Mouse (Mus musculus) thymus, postnatal 10 days (tissue): Measurements from ENCODE around the gene Arl15.

Experiments
- DNase-seq, 2 experiments: peaks; one replicate each; pipeline ENCODE4 v3.0.0; 2021; ENCODE audit warnings: low spot score in 2 of 2

Arl15 gene

DNA sequence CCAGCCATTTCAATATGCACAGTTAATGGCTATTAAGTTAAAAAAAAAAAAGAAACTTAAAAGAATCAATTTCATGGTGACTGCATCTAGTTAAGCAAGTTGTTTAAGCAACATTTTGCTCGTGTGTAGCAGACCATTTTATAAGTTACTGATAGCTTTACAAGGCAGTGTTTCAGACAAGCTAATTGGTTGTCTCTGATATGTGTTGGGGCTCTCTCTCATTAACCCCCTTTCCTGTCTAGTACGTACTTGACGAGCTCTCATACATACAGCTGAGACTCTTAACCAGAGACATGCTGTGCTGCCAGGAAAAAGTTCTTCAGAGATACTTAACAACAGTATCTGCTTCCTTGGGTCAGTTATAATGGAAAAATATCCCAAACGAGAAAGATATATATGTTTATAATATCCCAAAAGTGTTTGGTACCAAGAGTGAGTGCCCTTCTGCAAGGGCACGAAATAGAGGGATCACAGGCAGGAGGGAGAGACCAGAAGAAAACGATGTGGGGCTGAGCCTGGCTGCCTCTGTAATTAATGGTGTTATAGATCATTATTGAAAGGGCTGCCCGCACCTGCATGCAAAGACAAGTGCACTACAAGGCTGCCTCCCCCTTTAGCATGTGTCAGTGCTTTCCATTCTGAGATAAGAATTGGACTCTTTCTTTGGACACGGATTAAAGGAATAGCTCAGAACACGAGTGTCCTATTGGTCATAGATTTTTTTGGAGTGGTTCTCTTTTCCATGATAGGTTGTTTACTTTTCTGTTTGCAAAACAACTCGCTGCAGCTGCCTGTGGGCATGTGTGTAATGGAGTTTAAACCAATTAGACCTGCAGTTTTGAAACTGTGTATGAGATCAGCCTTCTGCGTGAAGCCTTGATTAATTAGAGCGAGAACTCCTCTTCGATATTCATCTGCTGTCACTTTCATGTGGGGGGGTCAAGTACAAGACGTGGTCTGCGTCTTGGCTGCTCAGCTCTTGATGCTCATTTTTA, 350.0 kb downstream of the Arl15 start:
- DNase-seq: no peak

DNA sequence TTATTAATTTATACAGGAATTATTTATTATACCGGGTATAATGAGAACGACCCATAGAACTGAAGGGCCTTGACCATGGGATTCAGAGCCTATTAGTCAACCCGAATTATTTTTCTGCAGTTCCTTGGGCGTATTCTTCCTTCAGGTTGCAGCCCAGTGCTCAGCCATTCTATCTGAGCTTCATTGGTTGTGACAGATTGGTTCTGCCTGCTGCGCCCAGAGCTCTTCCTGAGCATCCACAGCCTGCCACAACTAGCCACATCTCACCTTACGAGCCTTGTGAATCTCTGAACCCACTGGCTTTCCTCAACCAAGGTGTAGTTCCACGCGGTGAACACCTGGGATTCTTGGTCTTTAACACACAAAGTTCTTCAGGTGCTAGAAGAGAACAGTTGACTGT, 350.9 kb downstream of the Arl15 start:
- no peak for DNase-seq

DNA sequence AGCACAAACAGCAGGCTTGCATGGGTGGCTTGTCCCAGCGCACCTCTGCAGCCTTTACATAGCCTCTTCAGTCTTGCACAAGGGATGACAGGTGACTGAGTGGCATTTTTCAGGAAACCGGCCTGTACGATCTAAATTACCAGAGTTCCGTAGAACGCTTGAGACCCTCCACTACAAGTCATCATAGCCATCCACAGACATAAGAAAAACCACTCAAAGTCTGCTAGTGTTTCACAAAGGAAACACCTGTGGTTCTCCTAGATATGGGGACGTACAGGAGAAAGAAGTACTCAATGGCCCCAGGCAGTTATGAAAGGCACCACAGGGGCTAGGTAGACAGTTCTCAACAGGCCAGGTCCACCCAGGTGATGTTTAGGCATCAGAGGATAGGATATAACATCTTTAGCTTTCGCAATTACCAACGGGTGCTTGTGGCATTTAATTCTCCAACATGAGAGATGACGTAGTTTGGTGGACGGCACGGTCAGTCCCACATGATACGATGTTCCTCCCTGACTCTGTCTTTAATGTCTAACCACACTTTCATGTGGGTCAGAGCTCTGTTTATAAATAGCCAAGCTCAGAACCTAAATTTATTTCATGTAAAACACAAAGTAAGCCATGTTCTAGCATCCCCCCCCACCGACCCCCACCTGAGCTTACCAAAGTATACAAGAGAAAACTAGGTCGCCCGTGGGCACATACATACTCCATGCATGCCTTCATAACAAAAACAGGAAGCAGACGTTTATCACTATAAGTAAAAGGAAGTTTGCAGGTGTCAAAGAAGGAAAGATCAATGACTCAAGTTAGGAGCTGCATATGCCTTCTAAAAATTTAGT, 356.8 kb downstream of the Arl15 start:
- DNase-seq: peak; percentile 50 to 53

DNA sequence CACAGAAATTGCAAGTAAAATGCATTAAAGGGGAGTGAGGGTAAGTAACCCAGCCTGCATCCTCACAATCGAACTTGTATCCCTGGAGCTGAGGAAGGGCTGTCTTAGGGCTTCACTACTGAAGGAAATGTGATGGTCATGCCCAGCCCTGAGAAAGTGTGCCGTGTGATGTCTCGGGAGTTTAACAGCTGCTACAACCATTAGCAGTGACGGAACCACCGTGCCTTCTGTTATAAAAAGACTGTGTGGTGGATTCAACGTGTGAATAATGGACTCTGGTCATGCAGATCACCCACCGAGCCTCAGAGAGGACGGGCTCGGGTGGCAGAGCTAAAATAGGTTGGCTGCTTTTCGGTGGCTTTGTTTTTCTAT, 357.4 kb downstream of the Arl15 start:
- DNase-seq: peak; percentile 15 to 22

DNA sequence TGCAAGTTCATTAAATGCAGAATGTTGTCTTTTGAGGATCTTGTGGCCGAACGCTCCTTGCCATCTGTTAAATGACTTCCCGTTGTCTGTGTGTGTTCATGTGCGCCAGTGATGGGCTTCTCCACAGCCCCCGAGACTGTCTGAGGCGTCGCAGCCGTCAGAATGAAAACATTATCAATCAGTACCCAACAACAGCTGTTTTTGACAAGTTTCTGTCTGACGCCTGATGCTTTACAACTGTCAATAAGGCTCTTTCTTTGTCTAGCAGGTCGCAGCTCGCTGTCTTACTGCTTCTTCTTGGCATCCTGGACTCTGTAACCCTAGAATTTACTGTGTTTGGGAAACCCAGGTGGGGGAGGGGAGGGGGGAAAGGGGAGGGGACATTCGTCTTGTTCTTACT, 362.4 kb downstream of the Arl15 start:
- peak; percentile 27 to 48 for DNase-seq

DNA sequence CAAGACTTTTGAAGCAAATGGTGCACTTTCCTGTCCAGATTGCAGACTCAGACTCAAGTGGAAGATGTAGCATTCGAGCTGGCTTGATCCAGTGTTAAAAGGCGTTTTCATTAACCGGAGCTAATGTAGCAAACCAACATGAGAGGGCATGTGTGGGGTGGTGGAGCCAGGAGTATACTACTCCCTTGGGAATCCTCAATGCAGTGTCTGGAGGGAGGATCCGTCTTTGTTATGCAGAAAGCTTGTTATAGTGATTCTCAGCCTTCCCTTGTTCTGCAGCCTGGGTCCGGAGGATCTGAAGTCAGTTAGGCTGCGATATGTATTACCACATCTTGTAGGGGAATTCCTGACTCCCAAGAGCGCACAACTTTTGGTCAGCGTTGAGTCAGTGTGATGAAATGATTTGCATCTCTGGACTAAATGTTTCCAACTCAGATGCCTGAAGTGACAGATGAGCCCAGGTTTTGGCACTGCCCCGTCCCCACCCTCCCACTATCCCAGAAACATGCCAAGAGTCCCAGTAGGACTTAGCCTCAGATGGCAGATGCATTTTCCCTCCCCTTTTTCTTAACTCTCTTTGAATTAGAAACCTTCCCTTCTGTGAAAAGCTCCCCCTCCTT, 363.9 kb downstream of the Arl15 start:
- DNase-seq: no peak

DNA sequence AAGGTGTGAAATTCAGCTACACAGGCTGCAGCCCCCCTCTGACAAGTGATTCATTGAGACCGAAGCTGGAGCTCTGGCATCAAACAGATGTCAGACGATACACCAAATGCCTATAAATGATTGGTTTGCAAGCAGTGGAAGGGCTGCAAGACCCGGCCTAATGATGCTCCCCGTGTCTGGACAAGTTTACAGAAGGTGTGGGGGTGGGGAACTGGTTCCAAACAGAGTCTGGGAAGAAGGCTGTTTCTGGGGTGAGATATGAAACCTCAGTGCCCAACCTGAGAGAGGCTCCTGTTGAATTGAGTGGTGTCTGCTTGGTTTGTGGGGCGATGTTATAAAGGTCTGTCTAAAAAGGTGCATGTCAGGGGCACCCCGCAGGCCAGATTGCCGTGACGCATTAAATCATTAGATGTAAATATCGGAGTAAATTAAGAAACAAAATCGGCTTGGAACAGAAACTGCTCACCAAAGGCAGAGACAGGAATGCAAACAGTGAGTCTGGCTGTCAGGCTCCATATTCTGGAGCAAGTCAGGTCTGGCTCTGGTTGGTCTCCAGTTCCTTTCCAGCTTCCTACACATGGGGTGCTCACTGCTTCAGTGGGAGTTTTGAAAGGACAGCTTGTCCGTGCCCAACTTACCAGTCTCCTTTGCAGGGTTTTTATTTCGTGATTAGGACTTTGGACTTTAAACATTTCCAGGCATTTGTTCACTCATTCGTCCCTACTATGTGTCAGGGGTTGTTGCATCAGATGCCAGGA, 365.5 kb downstream of the Arl15 start:
- no peak for DNase-seq

DNA sequence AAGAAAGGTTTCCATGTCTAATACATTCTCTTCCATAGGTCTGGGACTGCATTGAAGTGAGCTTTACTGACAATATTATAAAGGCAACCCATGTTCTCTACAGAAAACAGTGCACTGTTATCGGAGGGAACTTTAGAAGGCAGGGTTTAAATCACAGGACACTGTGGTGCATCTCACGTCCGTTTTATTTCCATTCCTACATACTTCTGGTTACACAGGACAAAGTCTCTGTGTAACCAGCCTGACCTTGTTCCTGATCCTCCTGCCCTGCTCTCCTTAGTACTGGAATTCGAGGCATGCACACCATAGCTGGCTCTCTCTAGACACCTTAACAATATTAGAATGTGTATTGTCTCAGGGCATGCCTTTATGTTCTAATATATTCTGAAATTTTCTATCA, 368.4 kb downstream of the Arl15 start:
- no peak for DNase-seq

DNA sequence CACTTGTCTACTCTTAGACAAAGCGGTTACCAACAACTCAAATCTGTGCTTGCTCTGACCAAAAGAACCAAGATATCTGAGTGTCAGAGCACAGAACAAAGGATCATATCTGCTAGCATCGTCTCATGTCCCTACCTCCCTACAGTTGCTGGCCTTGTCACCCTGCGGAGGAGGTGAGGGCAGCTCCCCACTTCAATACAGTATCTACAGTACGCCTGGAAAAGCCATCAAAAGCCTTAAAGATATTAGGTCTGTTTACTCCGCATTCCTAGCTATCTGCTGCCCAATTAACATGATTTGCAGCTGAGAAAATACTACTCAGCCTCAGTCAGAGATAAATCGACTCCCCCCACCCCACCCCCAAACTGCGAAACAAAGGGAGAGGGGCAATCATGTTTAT, 371.3 kb downstream of the Arl15 start:
- no peak for DNase-seq

DNA sequence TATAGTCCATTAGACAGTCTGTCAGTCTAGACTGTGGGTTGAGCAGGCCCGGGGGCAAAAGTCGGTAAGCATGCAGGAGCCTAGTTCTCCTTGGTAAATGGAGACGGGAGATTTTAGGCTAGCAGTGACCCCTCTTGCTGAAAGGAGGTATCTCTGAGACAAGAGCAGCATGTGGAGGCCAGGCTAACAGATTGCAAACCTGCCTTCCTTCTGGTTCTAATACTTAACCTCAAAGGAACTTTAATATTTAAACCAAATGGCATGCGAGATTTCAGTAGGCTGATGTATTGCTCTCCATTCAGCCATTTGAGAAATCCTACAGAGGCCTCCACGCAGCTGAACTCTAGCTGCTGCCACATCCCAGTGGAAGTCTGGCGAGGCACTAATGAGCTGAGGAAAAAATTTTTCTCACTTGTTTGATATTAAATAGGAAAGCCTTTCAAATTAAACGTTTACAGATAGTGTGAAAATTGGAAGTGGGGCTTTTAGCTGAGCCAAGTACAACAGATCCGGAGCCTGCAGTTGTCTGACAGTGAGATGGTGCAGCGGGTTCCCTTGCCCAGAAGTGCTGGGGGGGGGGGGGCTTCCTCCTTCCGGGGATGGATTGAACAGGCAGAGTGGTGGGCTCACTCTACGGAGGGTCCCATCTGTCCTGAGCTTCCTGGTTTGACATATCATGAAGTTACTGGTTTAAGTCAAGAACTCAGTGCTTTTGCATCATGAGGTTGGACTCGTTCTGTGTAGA, 372.3 kb downstream of the Arl15 start:
- no peak for DNase-seq

DNA sequence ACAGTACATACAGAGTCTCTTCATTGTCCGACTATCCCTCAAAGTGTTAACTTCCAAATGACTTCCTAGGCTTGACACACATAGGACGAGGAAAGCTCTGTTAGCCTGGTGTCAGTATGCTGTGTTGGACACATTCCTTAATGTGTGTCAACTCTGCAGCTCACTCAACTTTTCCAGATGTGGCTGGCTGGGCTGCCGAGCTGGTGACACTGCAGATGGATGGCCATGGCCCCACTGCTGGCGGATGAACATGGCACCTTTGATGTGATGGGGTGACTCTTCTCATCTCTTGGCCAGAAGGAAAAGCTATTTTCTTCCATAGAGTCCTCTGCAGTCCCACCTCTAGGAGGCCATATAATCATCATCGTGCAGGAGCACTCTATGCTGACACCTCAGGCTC, 375.8 kb downstream of the Arl15 start:
- DNase-seq: no peak

DNA sequence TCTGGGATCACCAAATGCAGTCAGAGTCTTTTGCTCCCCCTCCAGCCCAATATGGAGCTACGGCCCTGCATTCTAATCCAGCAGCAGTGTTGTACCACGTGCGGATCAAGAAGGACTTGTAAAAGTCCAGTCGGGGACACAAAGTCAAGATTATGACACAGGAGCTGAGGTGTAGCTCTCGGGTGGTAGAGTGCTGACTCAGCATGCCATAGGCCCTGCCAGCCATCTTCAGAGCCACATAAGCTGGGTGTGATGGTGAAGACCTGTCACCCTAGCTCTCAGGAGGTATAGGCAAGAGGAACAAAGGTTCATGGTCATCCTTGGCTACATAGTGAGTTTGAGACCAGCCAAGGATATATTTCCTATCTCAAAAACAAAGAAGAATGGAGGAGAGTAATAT, 377.2 kb downstream of the Arl15 start:
- DNase-seq: no peak

DNA sequence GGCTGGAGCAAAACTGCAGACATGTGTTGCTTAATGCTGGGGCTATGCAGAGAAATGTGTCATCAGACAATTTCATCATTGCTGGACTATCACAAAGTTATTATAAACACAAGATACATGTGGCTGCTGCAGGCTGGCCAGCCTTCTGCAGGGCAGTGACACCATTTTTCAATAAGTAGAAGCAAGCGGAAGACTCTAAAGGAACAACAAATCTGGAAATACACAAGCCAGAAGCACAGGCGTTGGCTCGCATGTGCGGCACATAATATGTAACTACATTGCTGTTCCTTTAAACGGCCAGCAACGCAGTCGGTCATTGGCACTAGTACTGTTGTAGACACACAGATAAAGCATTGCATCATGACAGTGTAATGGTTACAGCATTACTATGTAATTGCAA, 393.8 kb downstream of the Arl15 start:
- no peak for DNase-seq

DNA sequence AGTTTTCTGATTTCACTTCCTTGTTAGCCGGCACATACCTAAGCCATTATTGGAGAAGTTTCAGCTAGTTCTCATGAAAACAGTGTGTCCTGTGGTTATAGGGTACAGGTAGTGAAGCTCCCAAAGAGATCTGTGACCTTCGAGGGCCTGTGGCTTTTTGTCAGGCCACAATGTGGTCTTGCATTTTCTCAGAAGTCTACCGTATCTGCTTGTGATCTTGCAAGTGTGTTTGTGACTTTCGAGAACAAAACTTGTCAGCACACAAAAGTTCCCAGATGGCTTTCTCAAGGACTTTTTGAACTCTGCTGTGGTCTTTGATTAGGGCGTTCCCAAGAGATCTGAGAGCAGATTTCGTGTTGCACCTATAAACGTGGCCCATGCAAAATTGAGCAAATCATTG, 394.5 kb downstream of the Arl15 start:
- DNase-seq: no peak

DNA sequence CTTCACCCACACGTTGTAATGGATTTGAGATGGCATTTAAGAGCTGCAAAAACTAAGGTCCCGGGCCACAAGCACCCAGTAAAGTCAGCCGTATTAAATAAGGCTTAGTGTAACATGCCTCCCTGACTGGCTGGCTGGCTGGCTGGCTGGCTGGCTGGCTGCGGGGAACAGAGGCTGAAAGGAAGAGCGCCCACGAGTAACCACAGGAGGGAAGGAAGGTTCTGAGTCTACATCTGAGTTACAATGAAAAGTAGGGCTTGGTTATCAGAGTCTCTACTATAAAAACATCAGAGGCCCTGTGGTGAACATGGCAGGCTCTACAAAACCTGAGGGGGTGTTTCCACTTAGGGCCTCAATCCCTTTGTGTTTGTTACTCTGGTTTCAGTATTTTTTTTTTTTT, 395.1 kb downstream of the Arl15 start:
- peak; percentile 28 to 49 for DNase-seq

DNA sequence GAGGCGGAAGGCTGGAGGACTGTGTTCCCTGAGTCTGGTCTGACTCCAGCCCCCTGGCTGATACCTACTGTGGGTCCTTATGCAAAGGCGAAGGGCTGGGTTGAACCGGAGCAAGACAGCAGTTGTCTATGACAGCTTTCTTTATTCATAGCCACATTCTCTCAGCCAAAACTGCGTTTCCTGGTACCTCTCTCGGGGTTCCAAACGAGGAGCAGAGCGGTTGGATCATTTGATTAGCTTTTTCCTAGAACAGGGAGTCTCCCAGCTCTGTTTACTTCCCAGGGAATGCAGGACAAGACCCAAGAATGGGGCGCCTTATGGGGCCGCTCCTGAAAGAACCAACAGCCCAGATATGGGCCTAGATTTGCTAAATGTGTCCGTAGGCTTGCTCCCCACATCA, 396.6 kb downstream of the Arl15 start:
- no peak for DNase-seq

DNA sequence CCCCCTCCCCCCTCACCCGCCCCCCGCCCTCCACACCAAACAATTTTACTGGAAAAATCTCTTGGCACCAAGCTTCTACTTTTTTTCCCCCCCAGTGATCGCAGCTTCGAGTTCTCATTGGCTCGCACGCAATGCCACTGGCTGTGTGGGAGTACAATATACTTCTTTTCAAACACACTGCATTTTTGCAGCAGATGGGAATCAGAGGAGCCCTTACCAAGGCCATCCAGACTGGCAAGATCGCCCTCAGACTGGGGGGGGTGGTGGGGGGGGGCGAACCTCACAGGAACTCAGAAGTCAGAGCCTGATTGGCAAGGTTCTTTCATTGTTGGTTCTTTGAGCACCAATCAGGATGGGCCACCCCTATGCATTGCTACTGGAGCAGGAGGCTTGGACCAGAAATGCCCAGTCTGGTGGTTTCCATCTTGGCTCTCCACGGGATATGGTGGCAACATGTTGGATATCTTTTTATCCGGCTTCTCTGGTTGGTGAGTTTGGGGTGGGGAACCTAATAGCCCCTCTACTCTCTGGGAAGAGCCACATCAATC, 404.0 kb downstream of the Arl15 start:
- no peak for DNase-seq

DNA sequence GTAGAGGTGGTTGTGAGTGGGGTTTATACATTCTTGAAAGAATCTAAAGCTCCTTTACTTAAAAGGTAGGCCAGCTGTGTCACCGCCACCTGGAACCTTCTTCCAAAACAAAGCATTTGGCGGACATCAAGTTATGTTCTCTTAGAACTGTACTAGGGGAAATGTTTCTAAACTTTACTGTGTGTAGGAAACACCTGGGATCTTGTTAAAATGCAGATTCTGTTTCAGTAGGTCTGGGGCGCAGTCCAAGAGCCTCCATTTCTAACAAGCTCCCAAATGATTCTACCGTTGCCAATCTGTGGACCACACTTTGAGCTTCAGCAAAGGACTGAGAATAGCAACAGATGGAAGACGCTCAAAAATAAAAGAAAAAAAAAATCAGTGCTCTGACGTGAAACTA, 405.4 kb downstream of the Arl15 start:
- DNase-seq: peak in 1 of 2 experiments; percentile 8

DNA sequence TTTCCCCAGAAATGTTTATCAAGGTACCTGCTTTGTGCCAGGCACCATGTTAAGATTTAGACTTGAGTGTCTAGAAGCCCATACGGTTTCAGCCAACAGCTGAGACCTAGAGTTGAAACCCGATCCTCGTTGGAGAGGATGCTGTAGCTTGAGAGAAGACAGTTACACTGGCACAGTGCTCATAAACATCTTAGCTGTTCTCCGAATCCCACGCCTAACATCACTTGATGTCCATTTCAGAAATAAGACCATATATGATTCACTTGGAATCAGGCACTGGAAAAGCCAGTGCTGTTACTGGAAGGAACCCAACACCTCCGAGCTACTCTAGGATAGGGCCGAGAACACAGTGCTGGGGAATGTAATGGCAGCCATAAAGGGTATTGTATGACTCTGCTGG, 406.2 kb downstream of the Arl15 start:
- DNase-seq: no peak

DNA sequence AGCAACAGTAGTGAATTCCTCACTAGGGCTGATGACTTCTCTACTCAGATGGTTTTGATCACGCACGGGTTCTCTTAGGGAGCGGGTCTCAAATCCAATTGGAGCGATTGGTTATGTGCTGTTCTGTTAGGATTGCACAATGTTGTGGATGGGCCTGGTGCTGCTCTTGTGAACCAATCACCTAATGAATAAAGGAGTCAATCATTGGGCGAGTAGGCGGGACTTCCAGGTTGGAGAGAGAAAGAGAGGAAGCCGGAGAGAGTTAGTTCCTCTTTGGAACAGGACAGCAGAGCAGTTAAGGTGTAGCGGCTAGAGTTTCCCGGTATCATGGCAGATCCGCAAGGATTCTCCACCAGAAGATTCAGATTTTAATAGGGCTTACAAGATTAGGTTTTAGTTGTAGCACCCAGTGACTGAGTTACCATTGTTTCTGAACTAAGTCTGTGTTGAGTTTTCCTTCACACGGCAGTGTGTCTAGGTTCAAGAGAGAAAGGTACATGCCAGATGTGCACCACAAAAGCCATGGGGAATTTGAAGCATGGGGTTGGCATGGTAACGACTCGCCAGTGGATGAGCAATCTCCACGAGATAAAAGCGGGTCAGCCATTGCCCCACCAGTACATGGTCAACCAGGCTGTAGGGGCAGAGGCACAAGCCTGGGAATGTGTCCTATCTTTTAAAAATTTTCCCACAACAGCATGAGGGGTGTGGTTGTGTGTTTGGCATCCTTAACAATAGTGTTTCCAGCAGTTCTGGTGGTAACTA, 408.7 kb downstream of the Arl15 start:
- DNase-seq: no peak
